Mouse (Mus musculus): Measurements from ENCODE around the gene Selenoh.

The Selenoh gene

DNA sequence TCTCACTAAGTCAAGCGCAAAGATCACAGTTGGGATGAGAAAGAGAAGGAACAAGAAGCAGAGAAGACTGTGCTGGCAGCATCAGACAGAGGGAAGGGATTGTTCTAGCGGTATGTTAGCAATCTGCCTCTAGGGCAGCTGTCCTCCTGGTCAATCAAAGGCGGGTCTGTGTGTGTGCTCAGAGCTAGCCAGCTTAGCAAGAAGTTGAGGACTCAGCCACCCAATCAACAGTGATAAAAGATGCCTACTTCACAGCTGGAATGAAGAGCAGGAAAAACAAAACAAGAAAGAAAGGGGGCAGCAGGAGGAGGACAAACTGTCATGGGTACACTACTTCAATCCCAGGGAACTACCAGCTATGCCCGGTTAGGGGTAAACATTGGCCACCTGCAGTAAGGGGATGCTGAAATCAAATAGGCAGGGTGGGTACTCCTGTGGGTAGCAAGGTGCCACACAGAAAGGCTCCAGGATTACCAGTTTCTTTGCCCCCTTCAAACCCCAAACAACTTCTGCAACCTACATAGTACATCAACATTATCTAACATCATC lies 35.6 kb downstream of the Selenoh start:
- no peak for DNase-seq (ENCODE audit: extremely low read depth, insufficient read length, low spot score)

DNA sequence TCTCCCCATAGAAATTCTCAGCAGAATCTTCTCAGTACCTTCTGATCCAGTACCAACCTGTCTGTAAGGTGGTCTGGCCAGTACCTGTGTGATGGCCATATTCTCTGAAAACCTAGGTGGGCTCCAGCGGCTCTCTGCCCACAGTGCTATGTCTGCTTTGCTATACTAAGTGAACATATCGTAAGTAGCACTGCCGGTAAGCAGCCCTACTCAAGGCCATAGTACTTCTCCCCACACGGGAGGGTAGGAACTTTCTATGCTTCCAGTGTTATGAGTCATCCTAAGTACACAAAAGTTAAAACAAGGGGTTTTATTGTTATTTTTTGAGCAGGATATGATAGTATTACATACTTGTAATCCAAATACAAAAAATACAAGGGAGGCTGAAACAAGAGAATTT lies 36.6 kb downstream of the Selenoh start:
- peak; percentile 28 for DNase-seq (ENCODE audit: extremely low read depth, insufficient read length, low spot score)

DNA sequence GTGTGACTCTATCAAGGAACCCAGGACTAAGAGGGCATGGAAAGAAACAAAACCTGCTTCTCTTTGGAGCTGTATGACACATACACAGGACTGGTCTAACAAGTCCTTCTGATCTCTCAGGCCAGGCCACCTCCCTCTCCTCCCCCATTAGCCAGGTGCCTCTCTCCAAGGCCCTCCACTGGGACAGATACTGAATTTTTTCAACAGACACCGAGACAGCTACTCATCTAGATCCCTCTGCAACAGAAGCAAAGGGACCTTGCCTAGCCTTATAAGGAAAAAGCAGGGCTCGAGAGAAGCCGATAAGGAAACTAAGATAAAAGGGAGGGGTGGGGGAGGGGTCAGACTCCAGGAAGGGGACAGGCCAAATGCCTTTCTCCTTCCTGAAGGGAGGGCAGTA lies 37.6 kb downstream of the Selenoh start:
- no peak for DNase-seq (ENCODE audit: extremely low read depth, insufficient read length, low spot score)

DNA sequence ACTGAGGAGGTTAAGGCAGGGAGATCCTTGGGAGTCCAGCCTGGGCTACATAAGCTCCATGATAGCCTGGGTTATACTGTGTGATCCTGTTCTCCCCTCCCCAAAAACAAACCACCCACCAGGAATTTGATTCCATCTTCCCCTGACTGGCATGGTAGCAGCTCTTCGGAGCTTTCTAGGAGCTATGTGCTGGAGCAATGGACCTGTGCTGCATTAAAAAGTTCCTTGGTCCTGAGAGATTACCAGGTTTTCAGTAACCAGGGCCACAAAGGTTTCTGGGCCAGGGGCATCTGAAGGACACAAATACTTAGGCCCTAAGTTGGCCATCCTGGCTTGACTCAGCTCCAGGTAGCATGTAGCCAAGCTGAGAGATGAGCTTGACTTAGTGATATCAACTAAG lies 38.6 kb downstream of the Selenoh start:
- DNase-seq (ENCODE audit: extremely low read depth, insufficient read length, low spot score) = no peak

DNA sequence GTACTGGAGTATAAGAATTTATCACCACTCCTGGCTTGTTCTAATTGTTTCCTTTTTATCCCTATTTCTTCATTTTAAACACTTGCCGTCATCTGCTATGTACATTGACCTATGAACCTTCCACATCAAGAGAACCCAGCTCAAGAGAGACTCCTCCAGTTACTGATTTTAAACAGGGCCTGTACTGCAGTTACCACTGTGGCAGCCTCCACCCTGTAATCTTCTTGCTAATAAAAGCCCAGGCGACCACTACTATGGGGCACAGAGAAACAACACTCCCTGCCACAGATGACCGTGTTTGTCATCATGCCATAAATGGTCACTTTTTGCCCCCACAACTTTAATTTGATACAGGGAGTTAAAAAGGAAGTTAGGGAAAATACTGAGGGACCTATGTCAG lies 43.5 kb downstream of the Selenoh start:
- no peak for DNase-seq (ENCODE audit: extremely low read depth, insufficient read length, low spot score)

DNA sequence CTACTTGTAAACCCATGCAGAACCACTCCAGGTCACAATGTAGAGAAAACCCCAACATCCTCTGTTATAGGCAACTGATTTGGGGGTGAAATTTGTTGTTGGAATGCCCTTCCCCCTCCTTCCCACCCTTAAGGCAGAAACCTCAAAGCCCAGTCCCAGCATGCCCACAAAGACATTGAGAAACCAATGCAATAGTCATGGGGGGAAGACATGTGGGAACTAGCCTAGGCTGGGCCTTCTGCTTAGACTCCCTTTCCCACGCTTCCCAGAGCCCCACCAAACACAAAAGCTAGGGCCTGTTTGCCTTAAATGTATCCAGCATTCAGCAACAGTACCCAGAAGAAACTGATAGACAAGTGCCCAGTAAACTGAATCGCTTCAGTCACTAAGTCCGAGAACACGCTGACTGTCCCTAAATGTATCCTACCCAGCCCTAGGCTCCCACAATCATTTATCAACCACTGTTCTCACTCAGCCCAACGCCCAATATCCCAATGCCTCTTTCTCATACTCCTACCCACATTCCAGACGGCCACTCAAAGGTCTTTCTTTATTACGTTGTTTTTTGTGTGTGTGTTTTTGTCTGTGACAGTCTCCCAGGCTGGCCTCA lies 44.1 kb downstream of the Selenoh start:
- no peak for DNase-seq (ENCODE audit: extremely low read depth, insufficient read length, low spot score)

DNA sequence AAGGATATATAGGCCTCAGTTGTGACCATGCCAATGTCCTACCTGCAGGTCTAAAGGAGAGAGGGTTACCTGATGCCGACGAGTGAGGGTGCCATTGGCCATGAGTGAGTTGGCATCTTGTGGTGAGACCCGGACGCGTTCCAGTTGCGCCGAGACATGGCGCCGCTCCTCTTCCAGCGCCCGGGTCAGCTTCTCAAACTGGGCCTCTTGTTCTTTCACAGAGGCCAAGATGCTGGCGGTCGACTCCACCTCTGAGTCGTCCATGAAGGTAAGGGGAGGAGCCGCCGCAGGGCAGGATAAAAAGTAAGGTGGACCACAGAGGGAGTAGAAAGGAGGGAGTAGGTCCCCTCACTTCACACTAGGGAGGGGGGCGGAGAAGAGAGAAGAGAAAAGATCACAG lies 46.4 kb downstream of the Selenoh start:
- no peak for DNase-seq (ENCODE audit: extremely low read depth, insufficient read length, low spot score)

DNA sequence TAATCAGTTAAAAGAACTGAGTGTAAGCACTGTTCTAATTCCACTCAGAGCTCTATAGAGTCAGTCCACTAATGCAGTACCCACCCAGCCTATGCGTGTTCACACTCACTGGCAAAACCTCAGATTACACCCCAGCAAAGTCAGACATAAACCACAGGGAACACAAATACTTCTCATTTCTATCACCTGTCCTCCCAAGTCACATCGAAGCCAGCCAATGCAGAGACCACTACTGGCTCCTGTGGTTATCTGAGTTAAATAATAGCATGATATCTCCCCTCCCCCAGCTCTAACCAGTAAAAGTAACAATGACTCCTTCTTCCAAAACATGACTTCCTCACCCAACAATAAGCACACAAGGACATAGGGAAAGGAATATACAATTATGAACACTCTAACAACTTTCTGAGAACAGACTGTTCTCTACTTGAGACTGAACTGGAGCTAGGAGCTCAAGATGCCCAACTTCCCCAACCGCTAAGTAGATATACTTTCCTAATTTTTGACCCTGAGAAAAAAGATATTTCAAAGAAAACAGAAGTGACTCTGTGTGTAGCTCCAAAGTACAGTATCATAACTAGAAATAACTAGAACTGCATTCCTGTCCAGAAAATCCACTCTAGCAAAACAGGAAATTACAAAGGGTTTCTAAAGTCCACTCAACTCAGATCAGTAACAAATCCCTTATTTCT lies 47.0 kb downstream of the Selenoh start:
- DNase-seq (ENCODE audit: extremely low read depth, insufficient read length, low spot score) = no peak

DNA sequence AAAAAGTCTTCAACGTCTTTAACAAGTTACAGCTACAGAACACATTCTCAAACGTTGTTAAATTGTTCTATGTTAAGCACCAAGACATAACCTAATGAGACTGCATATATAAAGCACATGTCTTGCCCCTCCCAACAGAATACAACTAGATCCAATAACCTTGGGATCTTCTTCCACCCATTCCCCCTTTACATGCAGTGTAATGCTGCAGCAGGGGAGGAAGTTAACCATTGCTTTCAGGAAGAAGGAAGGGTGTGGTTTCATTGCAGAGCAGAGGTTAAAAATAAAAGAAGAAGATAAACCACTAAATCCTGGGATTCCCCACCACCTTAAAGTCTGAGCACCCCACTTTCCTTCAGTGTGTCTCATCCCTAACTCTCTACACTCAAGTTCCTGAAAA lies 47.9 kb downstream of the Selenoh start:
- no peak for DNase-seq (ENCODE audit: extremely low read depth, insufficient read length, low spot score)

DNA sequence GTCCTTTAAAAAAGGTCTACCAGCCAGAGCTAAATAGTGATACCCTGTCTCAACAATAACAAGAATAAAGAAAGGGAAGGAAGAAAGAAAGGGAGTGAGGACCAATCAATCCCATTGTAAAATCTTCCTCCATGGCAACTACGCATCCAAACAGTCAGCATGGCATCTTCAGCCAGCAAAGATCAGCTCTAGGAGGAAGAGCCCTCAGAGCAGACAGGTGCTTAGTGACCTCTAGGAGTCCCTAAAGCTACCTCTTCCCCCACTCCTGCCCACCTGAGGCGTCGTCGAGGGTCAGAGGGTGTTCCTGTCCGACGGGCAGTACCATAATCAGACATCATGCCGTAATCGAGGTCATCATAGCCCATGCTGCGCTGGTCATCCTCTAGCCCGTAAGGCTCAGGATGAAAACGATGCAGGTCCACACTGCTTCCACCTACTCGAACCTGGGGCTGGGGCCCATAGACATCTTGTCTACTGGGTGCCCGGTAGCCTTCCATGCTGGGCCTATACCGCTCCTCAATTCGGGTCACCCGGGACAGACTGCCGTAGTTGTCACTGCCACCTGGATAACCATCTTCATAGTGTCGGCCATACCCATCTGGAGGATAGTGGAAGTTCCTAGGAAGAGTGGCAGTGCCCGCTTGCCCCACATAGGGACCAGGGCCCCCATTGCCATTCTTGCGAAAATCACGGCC lies 50.8 kb downstream of the Selenoh start:
- no peak for DNase-seq (ENCODE audit: extremely low read depth, insufficient read length, low spot score)
